Mouse (Mus musculus): ENCODE measurements around the gene Olfr263. TPM values are rescaled to one million over a fixed set of nuclear protein-coding genes. Genes with fewer than 3 reads are reported as not detected.

The Olfr263 gene
- polyA plus RNA-seq, 1 experiment = not detected

GRCm38 (mm10) chr13:21160041-21160511 lies 30.6 kb downstream of the Olfr263 start:
- Histone ChIP-seq H3K36me3 (ENCODE audit: control insufficient read depth, insufficient read depth, low read length, poor library complexity, severe bottlenecking) (no peaks in the 10 kb centered on the region), H3K4me1 (ENCODE audit: control insufficient read depth, insufficient read depth, low read length) (no peaks in the 10 kb centered on the region), H3K9me3 (replicated peaks; ENCODE audit: control insufficient read depth, insufficient read depth, low read length, poor library complexity, severe bottlenecking) (no peaks in the 10 kb centered on the region), H3K9ac (ENCODE audit: low read depth, poor library complexity, severe bottlenecking) (peak overlapping the region; percentile 66), H3K27ac (ENCODE audit: insufficient read depth, low read length) (no peak overlapping the region), H3K27me3 (ENCODE audit: control insufficient read depth, insufficient read depth, low read length, poor library complexity, severe bottlenecking) (no peaks in the 10 kb centered on the region; the same call in 1 of the 2 replicates), H3K4me3 (ENCODE audit: low read depth, low read length) (peak overlapping the region; percentile 60)
- TF ChIP-seq POLR2A (IDR thresholded peaks at IDR 0.05; ENCODE audit: insufficient read depth, low read length) (no peak), CTCF (IDR thresholded peaks at IDR 0.05; ENCODE audit: low read depth, low read length) (no peak), EP300 (IDR thresholded peaks at IDR 0.05; ENCODE audit: insufficient read depth, low read depth, low read length) (no peak)

- H3K27me3 ChIP-seq (ENCODE audit: control insufficient read depth, insufficient read depth, low read length, poor library complexity, severe bottlenecking) = no peaks in the 10 kb centered on the region; the same call in 1 of the 2 replicates
- H3K4me1 ChIP-seq (ENCODE audit: control insufficient read depth, insufficient read depth, low read length) = no peaks in the 10 kb centered on the region
- peak overlapping the region; percentile 84 for H3K4me3 ChIP-seq (ENCODE audit: low read depth, low read length)
- TF ChIP-seq CTCF (IDR thresholded peaks at IDR 0.05; ENCODE audit: low read depth, low read length) (no peak), EP300 (IDR thresholded peaks at IDR 0.05; ENCODE audit: insufficient read depth, low read depth, low read length) (0 out of 2 replicates have a peak, but pooled peaks have one; percentile 41), POLR2A (IDR thresholded peaks at IDR 0.05; ENCODE audit: insufficient read depth, low read length) (no peak)
- peak overlapping the region; percentile 66 for H3K9ac ChIP-seq (ENCODE audit: low read depth, poor library complexity, severe bottlenecking)
- H3K9me3 ChIP-seq (replicated peaks; ENCODE audit: control insufficient read depth, insufficient read depth, low read length, poor library complexity, severe bottlenecking) = no peaks in the 10 kb centered on the region
- H3K36me3 ChIP-seq (ENCODE audit: control insufficient read depth, insufficient read depth, low read length, poor library complexity, severe bottlenecking) = no peaks in the 10 kb centered on the region
- H3K27ac ChIP-seq (ENCODE audit: insufficient read depth, low read length) = no peak overlapping the region
Observed at GRCm38 (mm10) chr13:21160657-21161590, 31.5 kb downstream of the Olfr263 start.

GRCm38 (mm10) chr13:21161591-21161990 lies 32.2 kb downstream of the Olfr263 start:
- no peaks in the 10 kb centered on the region for H3K36me3 ChIP-seq (ENCODE audit: control insufficient read depth, insufficient read depth, low read length, poor library complexity, severe bottlenecking)
- no peak overlapping the region for H3K9ac ChIP-seq (ENCODE audit: low read depth, poor library complexity, severe bottlenecking)
- no peaks in the 10 kb centered on the region for H3K9me3 ChIP-seq (replicated peaks; ENCODE audit: control insufficient read depth, insufficient read depth, low read length, poor library complexity, severe bottlenecking)
- no peak overlapping the region for H3K27ac ChIP-seq (ENCODE audit: insufficient read depth, low read length)
- no peak for TF ChIP-seq POLR2A (IDR thresholded peaks at IDR 0.05; ENCODE audit: insufficient read depth, low read length)
- TF ChIP-seq EP300 (IDR thresholded peaks at IDR 0.05; ENCODE audit: insufficient read depth, low read depth, low read length) = no peak
- no peaks in the 10 kb centered on the region for H3K4me1 ChIP-seq (ENCODE audit: control insufficient read depth, insufficient read depth, low read length)
- no peaks in the 10 kb centered on the region; the same call in 1 of the 2 replicates for H3K27me3 ChIP-seq (ENCODE audit: control insufficient read depth, insufficient read depth, low read length, poor library complexity, severe bottlenecking)
- no peak overlapping the region for H3K4me3 ChIP-seq (ENCODE audit: low read depth, low read length)

GRCm38 (mm10) chr13:21162591-21162990 lies 33.2 kb downstream of the Olfr263 start:
- Histone ChIP-seq H3K9me3 (replicated peaks; ENCODE audit: control insufficient read depth, insufficient read depth, low read length, poor library complexity, severe bottlenecking) (no peaks in the 10 kb centered on the region), H3K9ac (ENCODE audit: low read depth, poor library complexity, severe bottlenecking) (no peak overlapping the region), H3K27me3 (ENCODE audit: control insufficient read depth, insufficient read depth, low read length, poor library complexity, severe bottlenecking) (no peaks in the 10 kb centered on the region; the same call in 1 of the 2 replicates), H3K36me3 (ENCODE audit: control insufficient read depth, insufficient read depth, low read length, poor library complexity, severe bottlenecking) (no peaks in the 10 kb centered on the region), H3K27ac (ENCODE audit: insufficient read depth, low read length) (no peak overlapping the region), H3K4me3 (ENCODE audit: low read depth, low read length) (no peak overlapping the region), H3K4me1 (ENCODE audit: control insufficient read depth, insufficient read depth, low read length) (no peaks in the 10 kb centered on the region)
- no peak for TF ChIP-seq POLR2A (IDR thresholded peaks at IDR 0.05; ENCODE audit: insufficient read depth, low read length)

GRCm38 (mm10) chr13:21166936-21167909 lies 37.8 kb downstream of the Olfr263 start:
- TF ChIP-seq POLR2A (IDR thresholded peaks at IDR 0.05; ENCODE audit: insufficient read depth, low read length) (no peak), CTCF (IDR thresholded peaks at IDR 0.05; ENCODE audit: low read depth, low read length) (no peak), EP300 (IDR thresholded peaks at IDR 0.05; ENCODE audit: insufficient read depth, low read depth, low read length) (no peak)
- H3K27ac ChIP-seq (ENCODE audit: insufficient read depth, low read length) = no peak overlapping the region
- H3K4me3 ChIP-seq (ENCODE audit: low read depth, low read length) = peak overlapping the region; percentile 71

More at GRCm38 (mm10) chr13:21166936-21167909, 37.8 kb downstream of the Olfr263 start:
- peak overlapping the region; percentile 91 for H3K9ac ChIP-seq (ENCODE audit: low read depth, poor library complexity, severe bottlenecking)
- H3K36me3 ChIP-seq (ENCODE audit: control insufficient read depth, insufficient read depth, low read length, poor library complexity, severe bottlenecking) = no peaks in the 10 kb centered on the region
- H3K27me3 ChIP-seq (ENCODE audit: control insufficient read depth, insufficient read depth, low read length, poor library complexity, severe bottlenecking) = no peaks in the 10 kb centered on the region
- no peaks in the 10 kb centered on the region for H3K9me3 ChIP-seq (replicated peaks; ENCODE audit: control insufficient read depth, insufficient read depth, low read length, poor library complexity, severe bottlenecking)
- H3K4me1 ChIP-seq (ENCODE audit: control insufficient read depth, insufficient read depth, low read length) = no peaks in the 10 kb centered on the region
